Mouse (Mus musculus): ENCODE data around the gene Mbd3. TPM values are rescaled to one million over a fixed set of nuclear protein-coding genes. Genes with fewer than 3 reads are reported as not detected.

Gene Mbd3
- 166 and 208 TPM in 2 replicates for polyA plus RNA-seq (2014; fragmentation: Nextera tagmentation; extraction: Ambion mirVana)

- no peaks in the 10 kb centered on the region for H3K27me3 ChIP-seq (ENCODE audit: control insufficient read depth, insufficient read depth, low read length)
- ATAC-seq (ENCODE audit: low FRiP score, low TSS enrichment) = peak; percentile 96
- H3K9me3 ChIP-seq (ENCODE audit: control insufficient read depth, low read length) = no peaks in the 10 kb centered on the region
- peak within 1 kb of the TSS; percentile 92 for H3K4me2 ChIP-seq (ENCODE audit: low read length)
- H3K4me3 ChIP-seq (replicated peaks; ENCODE audit: low read depth, low read length) = peak within 1 kb of the TSS; percentile 74
- peak within 1 kb of the TSS; percentile 99 for H3K27ac ChIP-seq (replicated peaks; ENCODE audit: low read depth, low read length)
- under 1% methylated on average over 81 of the region's 82 CpGs for WGBS
- H3K9ac ChIP-seq (replicated peaks; ENCODE audit: low read length) = peak within 1 kb of the TSS; percentile 89
- H3K4me1 ChIP-seq (ENCODE audit: control insufficient read depth, insufficient read depth, low read length) = peaks cover 23% of the 10 kb centered on the region
- peaks cover 52% of the 10 kb centered on the region for H3K36me3 ChIP-seq (ENCODE audit: control insufficient read depth, insufficient read depth, low read length)
- peak; percentile 100 for DNase-seq
Observed at GRCm38 (mm10) chr10:80399191-80399972, at the start of gene Mbd3. Gene Mbd3 (minus strand): TSS chr10:80399550.

GRCm38 (mm10) chr10:80445898-80446601, 46.7 kb upstream of the Mbd3 start:
- Histone ChIP-seq H3K4me3 (replicated peaks; ENCODE audit: low read depth, low read length) (0 out of 2 replicates have a peak overlapping the region, but pooled peaks have one; percentile 12), H3K4me2 (ENCODE audit: low read length) (peak overlapping the region; percentile 43), H3K4me1 (ENCODE audit: control insufficient read depth, insufficient read depth, low read length) (no peaks in the 10 kb centered on the region), H3K27me3 (ENCODE audit: control insufficient read depth, insufficient read depth, low read length) (no peaks in the 10 kb centered on the region), H3K27ac (replicated peaks; ENCODE audit: low read depth, low read length) (no peak overlapping the region), H3K9ac (replicated peaks; ENCODE audit: low read length) (no peak overlapping the region), H3K36me3 (ENCODE audit: control insufficient read depth, insufficient read depth, low read length) (no peaks in the 10 kb centered on the region), H3K9me3 (ENCODE audit: control insufficient read depth, low read length) (no peaks in the 10 kb centered on the region)
- DNase-seq (peak; percentile 94), ATAC-seq (ENCODE audit: low FRiP score, low TSS enrichment) (peak; percentile 78)
- WGBS = 5% methylated on average over 26 of the region's 26 CpGs

GRCm38 (mm10) chr10:80445052-80445451, 45.7 kb upstream of the Mbd3 start:
- H3K27ac ChIP-seq (replicated peaks; ENCODE audit: low read depth, low read length) = no peak overlapping the region
- no peak overlapping the region for H3K9ac ChIP-seq (replicated peaks; ENCODE audit: low read length)
- no peak overlapping the region for H3K4me3 ChIP-seq (replicated peaks; ENCODE audit: low read depth, low read length)
- DNase-seq (no peak), ATAC-seq (ENCODE audit: low FRiP score, low TSS enrichment) (no peak)
- H3K36me3 ChIP-seq (ENCODE audit: control insufficient read depth, insufficient read depth, low read length) = no peaks in the 10 kb centered on the region
- no peaks in the 10 kb centered on the region for H3K4me1 ChIP-seq (ENCODE audit: control insufficient read depth, insufficient read depth, low read length)
- H3K9me3 ChIP-seq (ENCODE audit: control insufficient read depth, low read length) = no peaks in the 10 kb centered on the region
- 35% methylated on average over 1 of the region's 1 CpGs for WGBS
- no peaks in the 10 kb centered on the region for H3K27me3 ChIP-seq (ENCODE audit: control insufficient read depth, insufficient read depth, low read length)
- H3K4me2 ChIP-seq (ENCODE audit: low read length) = no peak overlapping the region

GRCm38 (mm10) chr10:80444339-80445045, 45.1 kb upstream of the Mbd3 start:
- no peaks in the 10 kb centered on the region for H3K9me3 ChIP-seq (ENCODE audit: control insufficient read depth, low read length)
- H3K27ac ChIP-seq (replicated peaks; ENCODE audit: low read depth, low read length) = no peak overlapping the region
- H3K4me2 ChIP-seq (ENCODE audit: low read length) = no peak overlapping the region
- H3K4me3 ChIP-seq (replicated peaks; ENCODE audit: low read depth, low read length) = no peak overlapping the region
- ATAC-seq (ENCODE audit: low FRiP score, low TSS enrichment) = no peak
- peak; percentile 44 for DNase-seq
- 43% methylated on average over 5 of the region's 5 CpGs for WGBS
- peak overlapping the region; percentile 29; the same call in 1 of the 2 replicates for H3K9ac ChIP-seq (replicated peaks; ENCODE audit: low read length)
- H3K4me1 ChIP-seq (ENCODE audit: control insufficient read depth, insufficient read depth, low read length) = no peaks in the 10 kb centered on the region
- H3K27me3 ChIP-seq (ENCODE audit: control insufficient read depth, insufficient read depth, low read length) = no peaks in the 10 kb centered on the region
- H3K36me3 ChIP-seq (ENCODE audit: control insufficient read depth, insufficient read depth, low read length) = no peaks in the 10 kb centered on the region

GRCm38 (mm10) chr10:80443575-80444278, 44.4 kb upstream of the Mbd3 start:
- Histone ChIP-seq H3K27ac (replicated peaks; ENCODE audit: low read depth, low read length) (no peak overlapping the region), H3K4me3 (replicated peaks; ENCODE audit: low read depth, low read length) (no peak overlapping the region), H3K9me3 (ENCODE audit: control insufficient read depth, low read length) (no peaks in the 10 kb centered on the region), H3K36me3 (ENCODE audit: control insufficient read depth, insufficient read depth, low read length) (no peaks in the 10 kb centered on the region), H3K27me3 (ENCODE audit: control insufficient read depth, insufficient read depth, low read length) (no peaks in the 10 kb centered on the region), H3K4me2 (ENCODE audit: low read length) (no peak overlapping the region), H3K4me1 (ENCODE audit: control insufficient read depth, insufficient read depth, low read length) (no peaks in the 10 kb centered on the region), H3K9ac (replicated peaks; ENCODE audit: low read length) (0 out of 2 replicates have a peak overlapping the region, but pooled peaks have one; percentile 29)
- no peak for ATAC-seq (ENCODE audit: low FRiP score, low TSS enrichment)
- DNase-seq = no peak
- WGBS = 85% methylated on average over 7 of the region's 8 CpGs

- Histone ChIP-seq H3K36me3 (ENCODE audit: control insufficient read depth, insufficient read depth, low read length) (no peaks in the 10 kb centered on the region), H3K27me3 (ENCODE audit: control insufficient read depth, insufficient read depth, low read length) (no peaks in the 10 kb centered on the region), H3K4me2 (ENCODE audit: low read length) (no peak overlapping the region), H3K4me1 (ENCODE audit: control insufficient read depth, insufficient read depth, low read length) (no peaks in the 10 kb centered on the region), H3K9ac (replicated peaks; ENCODE audit: low read length) (no peak overlapping the region), H3K4me3 (replicated peaks; ENCODE audit: low read depth, low read length) (no peak overlapping the region), H3K27ac (replicated peaks; ENCODE audit: low read depth, low read length) (no peak overlapping the region), H3K9me3 (ENCODE audit: control insufficient read depth, low read length) (no peaks in the 10 kb centered on the region)
- ATAC-seq (ENCODE audit: low FRiP score, low TSS enrichment) (no peak), DNase-seq (no peak)
- 52% methylated on average over 2 of the region's 2 CpGs for WGBS
Observed at GRCm38 (mm10) chr10:80442989-80443388, 43.6 kb upstream of the Mbd3 start.

- Histone ChIP-seq H3K36me3 (ENCODE audit: control insufficient read depth, insufficient read depth, low read length) (no peaks in the 10 kb centered on the region), H3K4me2 (ENCODE audit: low read length) (no peak overlapping the region), H3K27me3 (ENCODE audit: control insufficient read depth, insufficient read depth, low read length) (no peaks in the 10 kb centered on the region), H3K9me3 (ENCODE audit: control insufficient read depth, low read length) (no peaks in the 10 kb centered on the region), H3K27ac (replicated peaks; ENCODE audit: low read depth, low read length) (no peak overlapping the region), H3K9ac (replicated peaks; ENCODE audit: low read length) (no peak overlapping the region), H3K4me3 (replicated peaks; ENCODE audit: low read depth, low read length) (no peak overlapping the region), H3K4me1 (ENCODE audit: control insufficient read depth, insufficient read depth, low read length) (no peaks in the 10 kb centered on the region)
- 64% methylated on average over 8 of the region's 8 CpGs for WGBS
- DNase-seq (no peak), ATAC-seq (ENCODE audit: low FRiP score, low TSS enrichment) (no peak)
Observed at GRCm38 (mm10) chr10:80441598-80441997, 42.2 kb upstream of the Mbd3 start.

GRCm38 (mm10) chr10:80440031-80440430, 40.7 kb upstream of the Mbd3 start:
- ATAC-seq (ENCODE audit: low FRiP score, low TSS enrichment) = no peak
- Histone ChIP-seq H3K27ac (replicated peaks; ENCODE audit: low read depth, low read length) (no peak overlapping the region), H3K9ac (replicated peaks; ENCODE audit: low read length) (no peak overlapping the region)

More at GRCm38 (mm10) chr10:80440031-80440430, 40.7 kb upstream of the Mbd3 start:
- no peaks in the 10 kb centered on the region for H3K9me3 ChIP-seq (ENCODE audit: control insufficient read depth, low read length)
- DNase-seq = no peak
- no peak overlapping the region for H3K4me2 ChIP-seq (ENCODE audit: low read length)
- H3K27me3 ChIP-seq (ENCODE audit: control insufficient read depth, insufficient read depth, low read length) = no peaks in the 10 kb centered on the region
- no peaks in the 10 kb centered on the region for H3K36me3 ChIP-seq (ENCODE audit: control insufficient read depth, insufficient read depth, low read length)
- H3K4me1 ChIP-seq (ENCODE audit: control insufficient read depth, insufficient read depth, low read length) = no peaks in the 10 kb centered on the region
- H3K4me3 ChIP-seq (replicated peaks; ENCODE audit: low read depth, low read length) = no peak overlapping the region
